In the genomic region with DNA sequence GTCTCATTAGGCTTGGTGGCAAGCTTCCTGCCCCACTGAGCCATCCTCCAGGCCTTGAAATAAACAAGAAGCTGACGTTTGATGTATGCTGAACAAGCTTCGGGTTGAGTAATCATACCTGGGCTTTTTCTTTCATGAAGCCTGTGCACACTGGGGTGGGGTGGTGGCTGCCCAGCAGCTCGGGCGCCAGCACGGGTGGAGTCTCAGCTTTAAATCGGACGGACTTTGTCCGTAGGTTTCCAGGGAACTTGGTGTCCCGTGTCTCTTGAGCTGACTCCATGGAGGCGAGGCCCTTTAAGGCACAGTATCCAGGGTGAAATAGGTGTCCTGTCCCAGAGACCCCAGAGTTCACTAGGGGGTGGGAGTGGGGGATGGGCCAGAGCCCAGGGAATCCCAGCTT, we compare ENCODE assay signal across 14 mouse cellular contexts. TPM values are rescaled to one million over a fixed set of nuclear protein-coding genes. Genes with fewer than 3 reads are reported as not detected.
A peak's percentile ranks its signal among the peaks of the same experiment; 100 is the strongest.
DNase-seq lines count a peak whose midpoint lies in the region; ATAC-seq lines count a peak whose summit lies in the region.
"Had no signal": no experiment of that assay in that cellular context is flagged by ENCODE, and none has a peak within 500 bp of the region (broad histone marks: within the 10 kb centered on the region; RNA-seq: fewer than 3 reads in every experiment).

No protein-coding gene starts in this region.

- no peaks in the 10 kb centered on the region for H3K36me3 ChIP-seq in stomach, embryonic 14.5 days (ENCODE audit: control insufficient read depth, insufficient read depth, low read length)
- H3K36me3 ChIP-seq: midbrain, embryonic 15.5 days had no signal

- H3K4me2 ChIP-seq in stomach, embryonic 14.5 days (replicated peaks; ENCODE audit: low read depth, low read length) = no peak overlapping the region
- H3K4me2 ChIP-seq: midbrain, embryonic 15.5 days had no signal

- no peaks in the 10 kb centered on the region for H3K9me3 ChIP-seq in stomach, embryonic 14.5 days (ENCODE audit: control insufficient read depth, low read depth, low read length)
- H3K9me3 ChIP-seq: midbrain, embryonic 15.5 days had no signal

- no peak overlapping the region for H3K4me3 ChIP-seq in stomach, embryonic 14.5 days (ENCODE audit: low read depth, low read length)
- H3K4me3 ChIP-seq: gastrocnemius, adult 2 months; midbrain, embryonic 15.5 days had no signal

- H3K27me3 ChIP-seq in stomach, embryonic 14.5 days (ENCODE audit: control insufficient read depth, insufficient read depth, low read length) = no peaks in the 10 kb centered on the region
- H3K27me3 ChIP-seq: midbrain, embryonic 15.5 days had no signal

- 41% methylated on average over 10 of the region's 10 CpGs for WGBS in stomach, embryonic 14.5 days

- H3K27ac ChIP-seq in stomach, embryonic 14.5 days (ENCODE audit: low read length) = peak overlapping the region; percentile 36
- H3K27ac ChIP-seq: midbrain, embryonic 15.5 days had no signal

- no peak overlapping the region for H3K9ac ChIP-seq in stomach, embryonic 14.5 days (replicated peaks; ENCODE audit: low read depth, low read length)
- H3K9ac ChIP-seq: midbrain, embryonic 15.5 days had no signal

- peaks cover 34% of the 10 kb centered on the region; the same call in 1 of the 2 replicates for H3K4me1 ChIP-seq in stomach, embryonic 14.5 days (ENCODE audit: control insufficient read depth, insufficient read depth, low read length)

- ATAC-seq in inflammation-experienced regulatory T-cells, adult 6 months = peak; percentile 51
- peak; percentile 38; the same call in 1 of the 2 replicates for ATAC-seq in stomach, embryonic 14.5 days (ENCODE audit: insufficient number of reproducible peaks, insufficient read depth, low FRiP score, low read depth)
- ATAC-seq: midbrain, embryonic 15.5 days had no signal

- DNase-seq in kidney, adult 18-20 months = peak; percentile 60
- no peak for DNase-seq in kidney, adult 8-10 months
- DNase-seq in kidney, postnatal 36 days = peak; percentile 55 to 67
- DNase-seq in gastrocnemius, adult 8-10 months (ENCODE audit: low spot score in 2 of 2) = no peak
- DNase-seq in embryo, embryonic 10.5 days (ENCODE audit: low spot score) = no peak
- DNase-seq: adrenal gland, postnatal 14 days; gastrocnemius, adult 2 months; heart, postnatal 10 days; lung, postnatal 36 days; right cerebral cortex, postnatal 14 days; thymus, postnatal 4 days had no signal

RNA-seq across cellular contexts. Expression of gene Cmip, which starts 42.3 kb away (rescaled TPM):
- polyA plus RNA-seq in inflammation-experienced regulatory T-cells, adult 6 months (2017; shearing (Covaris generic)) = 10 to 100 TPM; 23.9 to 28.7 (median 25.5) TPM
- 18.6 and 21.6 TPM in 2 replicates for polyA plus RNA-seq in stomach, embryonic 14.5 days (2014; fragmentation: Nextera tagmentation; extraction: Ambion mirVana)
- total RNA-seq in gastrocnemius, adult 8-10 months (2022) = 1 to 10 TPM; 3.8 to 7.3 (median 6.2) TPM

Comparison
In these comparisons a context has a peak if more than half of its experiments do, and no peak if none do; other contexts are left out.
1. DNase-seq: peak in kidney, adult 18-20 months (single experiment) and kidney, postnatal 36 days (2 of 2); none in kidney, adult 8-10 months (0 of 2), gastrocnemius, adult 8-10 months (0 of 2) and embryo, embryonic 10.5 days (single experiment).